Mouse (Mus musculus) bone marrow, adult 2 months (tissue): Measurements from ENCODE around the gene Olfr1474.
"Not testable (repeated sequence)": the region's sequence is repeated elsewhere in the genome, so short reads cannot be mapped to it uniquely, and the experiment has no call there.

Source experiments
- CTCF ChIP-seq: fragments of 200-500 bp; IDR thresholded peaks from 2 replicates; pipeline ENCODE4 v1.5.1; 2011; ENCODE audit warnings: low read length, control low read depth; ENCODE audit not compliant: control insufficient read depth, insufficient read depth
- POLR2A ChIP-seq: fragments of 200-500 bp; IDR thresholded peaks from 2 replicates; pipeline ENCODE4 v1.6.1; 2011; ENCODE audit warnings: low read depth, mild to moderate bottlenecking, control low read depth, low read length, borderline replicate concordance; ENCODE audit not compliant: control insufficient read depth

- not testable (repeated sequence) for TF ChIP-seq CTCF, POLR2A
Observed at GRCm38 (mm10) chr19:13469265-13469664, at the start of gene Olfr1474.
